Mouse (Mus musculus): ENCODE data around the gene 1600014C23Rik.
A peak's percentile ranks its signal among the peaks of the same experiment; 100 is the strongest.

The 1600014C23Rik gene

DNA sequence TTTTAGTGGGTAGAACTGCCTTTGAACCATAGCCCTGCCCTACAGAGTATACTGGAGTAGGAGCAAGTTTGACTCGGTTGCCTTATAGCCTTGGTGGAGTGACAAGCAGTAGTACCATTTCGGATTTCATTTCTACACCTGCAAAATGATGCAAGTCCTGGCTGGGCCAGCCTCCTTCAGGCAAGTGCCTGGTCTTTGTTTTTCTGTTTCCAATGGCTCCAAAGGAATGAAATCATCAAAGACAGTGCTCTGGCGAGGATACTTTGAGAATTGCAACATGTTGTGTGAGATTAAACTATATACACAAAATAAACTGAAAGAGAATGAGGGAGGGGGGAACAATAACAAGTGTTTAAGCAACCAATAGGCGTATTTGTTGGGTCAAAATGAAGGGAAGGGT, 43.6 kb downstream of the 1600014C23Rik start:
- DNase-seq (ENCODE audit: low spot score in 2 of 2): no peak

DNA sequence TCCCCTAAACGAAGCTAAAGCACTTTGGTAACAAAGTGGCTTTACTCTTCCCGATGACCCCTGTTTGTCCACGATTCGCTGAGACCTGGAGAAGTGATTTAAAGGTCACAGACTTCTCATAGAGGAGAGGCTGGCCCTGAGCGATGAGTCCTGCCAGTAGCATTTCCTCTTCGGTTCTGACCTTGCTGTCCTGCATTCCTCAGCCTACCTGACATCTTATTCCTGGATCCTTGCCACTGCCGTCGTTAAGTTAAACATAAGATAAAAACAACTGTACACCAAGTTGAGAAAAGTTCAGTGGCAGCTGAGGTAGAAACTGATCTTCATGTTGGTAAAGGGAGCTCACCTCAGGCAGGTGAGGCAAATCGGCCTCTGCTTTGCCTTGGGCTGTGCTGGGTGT, 44.5 kb downstream of the 1600014C23Rik start:
- DNase-seq (ENCODE audit: low spot score in 2 of 2): no peak

DNA sequence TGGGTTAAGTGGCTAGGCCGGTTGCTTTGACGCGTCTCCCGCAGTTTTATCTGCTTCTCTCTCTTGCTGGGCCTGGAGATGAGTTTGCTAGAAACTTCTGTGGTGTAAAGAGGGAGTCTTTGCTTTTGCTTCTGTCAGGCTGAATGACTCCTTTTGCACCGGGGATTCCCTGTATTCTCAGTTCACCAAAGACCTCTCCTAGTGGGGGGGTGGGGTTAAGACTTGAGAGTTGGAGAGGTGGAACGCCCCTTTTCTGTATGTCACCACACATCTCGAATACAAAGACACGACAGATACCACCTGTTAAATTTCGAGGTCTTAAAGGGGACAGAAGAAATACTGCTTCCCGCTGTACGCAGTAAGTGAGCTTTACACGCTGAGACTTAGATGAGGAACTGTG, 46.9 kb downstream of the 1600014C23Rik start, which contains the start of gene Tmem63b:
Gene Tmem63b (minus strand): TSS at position 190 of the 400 bp plus-strand sequence.
- no peak for DNase-seq (ENCODE audit: low spot score in 2 of 2)

DNA sequence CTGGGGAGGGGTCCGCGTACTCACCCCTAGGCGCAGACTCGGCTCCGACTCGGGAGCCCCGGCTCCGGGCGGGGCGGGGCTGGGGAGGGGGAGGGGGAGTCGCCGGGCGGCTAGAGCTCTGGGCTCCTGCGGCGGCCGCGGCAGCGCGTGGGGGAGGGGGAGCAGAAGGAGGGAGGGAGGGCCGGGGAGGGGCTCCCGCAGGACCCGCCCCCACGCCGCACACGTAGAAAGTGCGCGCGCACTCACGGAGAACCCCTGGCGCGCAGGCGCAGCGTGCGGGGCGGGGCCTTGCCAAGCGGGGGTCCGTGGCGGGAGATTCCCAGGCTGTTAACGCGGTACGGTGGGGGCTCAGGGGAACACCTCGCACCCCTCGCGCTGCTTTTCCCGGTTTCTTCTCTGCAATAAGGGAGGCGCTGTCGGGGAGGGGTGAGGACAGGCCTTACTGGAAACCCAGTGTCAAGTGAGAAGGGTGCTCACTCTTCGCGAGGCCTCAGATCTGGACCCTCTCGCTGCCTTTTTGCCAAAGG, 47.5 kb downstream of the 1600014C23Rik start, which contains the start of gene Mrpl14:
Gene Mrpl14 (plus strand): TSS at position 230 of the 527 bp plus-strand sequence.
- peak; percentile 88 to 90 for DNase-seq (ENCODE audit: low spot score in 2 of 2)

DNA sequence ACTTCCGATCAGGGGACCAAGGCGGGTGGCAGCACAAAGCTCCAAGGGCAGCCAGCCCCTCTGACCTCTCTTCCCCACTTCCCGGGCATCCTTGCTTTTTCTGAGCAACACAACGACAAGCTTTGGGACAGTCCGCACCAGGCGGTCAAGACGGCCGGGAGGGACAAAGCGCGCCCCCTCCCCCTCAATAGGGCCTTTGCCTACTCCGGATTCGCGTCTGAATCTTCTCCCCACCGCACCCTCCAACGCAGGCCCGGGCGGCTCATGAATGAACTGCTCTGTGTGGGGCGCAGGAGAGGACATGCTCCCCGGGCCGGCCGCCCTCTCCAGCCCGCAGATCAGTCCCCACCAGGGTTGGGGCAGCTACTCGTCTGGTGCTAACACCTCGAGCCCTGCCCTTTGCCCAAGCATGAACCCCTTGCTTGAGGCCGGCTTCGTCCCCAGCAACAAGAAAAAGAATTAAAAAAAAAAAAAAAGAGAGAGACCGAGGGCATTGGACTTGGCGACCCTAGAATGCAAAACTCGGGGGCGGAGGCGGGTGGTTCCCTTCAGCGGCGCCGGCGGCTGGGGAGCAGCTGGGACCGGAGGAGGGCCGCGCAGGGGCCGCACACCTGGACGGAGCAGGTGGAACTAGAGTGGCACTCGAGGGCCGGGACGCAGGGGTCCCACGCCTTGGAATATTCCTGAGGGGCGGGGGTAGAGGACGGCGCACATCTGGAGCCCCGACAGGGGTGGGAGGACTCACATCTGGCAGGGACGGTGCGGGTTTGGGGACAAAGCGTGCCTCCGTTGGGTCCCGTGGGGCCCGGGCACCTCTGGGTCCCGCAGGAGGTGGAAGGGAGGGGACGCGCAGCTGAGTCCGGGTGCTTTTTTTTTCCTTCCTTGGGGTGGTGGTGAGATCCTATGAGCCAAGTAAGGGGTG, 48.2 kb downstream of the 1600014C23Rik start:
- DNase-seq (ENCODE audit: low spot score in 2 of 2): peak in 1 of 2 experiments; percentile 46

DNA sequence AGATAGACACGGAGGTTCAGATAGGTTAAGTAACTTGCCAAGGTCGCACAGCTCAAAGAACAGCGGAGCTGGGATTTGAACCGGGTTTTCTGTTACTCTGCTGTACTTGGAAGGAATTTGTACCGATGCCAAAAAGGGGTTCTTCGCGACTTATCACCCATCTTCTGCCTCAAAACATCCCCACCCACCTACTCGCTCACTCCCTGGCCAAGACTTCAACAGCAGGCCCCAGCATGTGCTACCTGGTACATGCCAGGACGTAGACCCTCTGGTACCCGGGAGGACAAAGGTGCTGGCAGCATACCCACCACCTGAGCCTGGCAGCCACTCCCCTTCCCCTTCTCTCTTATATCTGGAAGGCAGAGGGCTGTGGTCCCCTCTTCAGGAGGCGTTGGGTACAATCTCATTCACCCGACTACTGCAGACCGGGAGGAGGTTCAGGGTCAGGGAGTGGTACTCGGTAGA, 48.9 kb downstream of the 1600014C23Rik start:
- DNase-seq (ENCODE audit: low spot score in 2 of 2): no peak
